Mouse (Mus musculus) ES-E14 (cell line): ENCODE results near the gene Tmem135. TPM values are rescaled to one million over a fixed set of nuclear protein-coding genes. Genes with fewer than 3 reads are reported as not detected.

ENCODE experiments used
- DNase-seq: peaks from one replicate; pipeline ENCODE4 v3.0.0-alpha.2; 2013; ENCODE audit warnings: low read depth, low spot score
- H3K27ac ChIP-seq: 2 replicates; pipeline ENCODE4 v1.5.1; 2012; ENCODE audit warnings: low read depth, mild to moderate bottlenecking, low read length, moderate library complexity, mixed read lengths; ENCODE audit not compliant: poor library complexity, insufficient read depth, severe bottlenecking
- H3K36me3 ChIP-seq: 2 replicates; pipeline ENCODE4 v1.6.1; 2012; ENCODE audit warnings: mild to moderate bottlenecking, low read length, moderate library complexity, mixed read lengths; ENCODE audit not compliant: control insufficient read depth, poor library complexity, insufficient read depth, severe bottlenecking
- H3K4me1 ChIP-seq, 2 experiments: fragments of 150-350 bp in 1 of 2; sonication (generic) in 1 of 2; 2 replicates each; pipeline ENCODE4 v1.6.1; 2012; ENCODE audit warnings: low read length in 2 of 2, mild to moderate bottlenecking in 1 of 2, mixed read lengths in 1 of 2; ENCODE audit not compliant: control insufficient read depth in 2 of 2, insufficient read depth in 2 of 2, poor library complexity in 1 of 2
- H3K4me3 ChIP-seq, 2 experiments: fragments of 150-350 bp in 1 of 2; sonication (generic) in 1 of 2; 2 replicates each; pipeline ENCODE4 v1.5.1; 2012; ENCODE audit warnings: low read length in 2 of 2, low read depth in 1 of 2, mild to moderate bottlenecking in 1 of 2, mixed read lengths in 1 of 2; ENCODE audit not compliant: insufficient read depth in 1 of 2, poor library complexity in 1 of 2, severe bottlenecking in 1 of 2
- H3K9ac ChIP-seq: 2 replicates; pipeline ENCODE4 v1.6.1; 2012; ENCODE audit warnings: low read depth, mild to moderate bottlenecking, low read length, mixed read lengths; ENCODE audit not compliant: poor library complexity, insufficient read depth, severe bottlenecking
- H3K9me3 ChIP-seq: fragments of 150-350 bp; sonication (generic); 2 replicates; pipeline ENCODE4 v1.6.1; 2012; ENCODE audit warnings: low read depth, mild to moderate bottlenecking, low read length; ENCODE audit not compliant: control insufficient read depth, insufficient read depth
- CHD2 ChIP-seq: IDR thresholded peaks from 2 replicates; pipeline ENCODE4 v1.6.1; 2014; ENCODE audit warnings: mild to moderate bottlenecking, low read depth, low read length, inconsistent platforms
- HCFC1 ChIP-seq: IDR thresholded peaks from 2 replicates; pipeline ENCODE4 v1.6.1; 2012; ENCODE audit warnings: low read length, inconsistent platforms, borderline replicate concordance; ENCODE audit not compliant: insufficient read depth
- MAFK ChIP-seq: IDR thresholded peaks from 2 replicates; pipeline ENCODE4 v1.6.1; 2014; ENCODE audit warnings: mild to moderate bottlenecking, low read depth, low read length, inconsistent platforms; ENCODE audit not compliant: insufficient read depth
- ZC3H11A ChIP-seq: IDR thresholded peaks from 2 replicates; pipeline ENCODE4 v1.6.1; 2012; ENCODE audit warnings: low read depth, mild to moderate bottlenecking, inconsistent platforms, low read length, borderline replicate concordance
- ZNF384 ChIP-seq: IDR thresholded peaks from 2 replicates; pipeline ENCODE4 v1.6.1; 2012; ENCODE audit warnings: low read depth, low read length, inconsistent platforms
- in situ Hi-C, 2 experiments: fragments of 600-800 bp; cut with MboI; formaldehyde crosslinking; loops; one replicate each; pipeline ENCODE4 v1.15.1; 2025; ENCODE audit warnings: low sequenced_read_pairs in 2 of 2, inconsistent platforms in 1 of 2; ENCODE audit not compliant: unreplicated experiment in 2 of 2
- total RNA-seq: library from RNA; depleted of rRNA; stranded (reverse); fragments of 300-350 nt; gene quantifications from 2 replicates; pipeline ENCODE4 v1.2.3, GENCODE M21; 2012

Gene Tmem135
- total RNA-seq, 1 experiment = 19.0 TPM

- H3K36me3 ChIP-seq = no peaks in the 10 kb centered on the region
These were observed 152.1 kb downstream of the Tmem135 start for GRCm38 (mm10) chr7:89251880-89252453.

DNA sequence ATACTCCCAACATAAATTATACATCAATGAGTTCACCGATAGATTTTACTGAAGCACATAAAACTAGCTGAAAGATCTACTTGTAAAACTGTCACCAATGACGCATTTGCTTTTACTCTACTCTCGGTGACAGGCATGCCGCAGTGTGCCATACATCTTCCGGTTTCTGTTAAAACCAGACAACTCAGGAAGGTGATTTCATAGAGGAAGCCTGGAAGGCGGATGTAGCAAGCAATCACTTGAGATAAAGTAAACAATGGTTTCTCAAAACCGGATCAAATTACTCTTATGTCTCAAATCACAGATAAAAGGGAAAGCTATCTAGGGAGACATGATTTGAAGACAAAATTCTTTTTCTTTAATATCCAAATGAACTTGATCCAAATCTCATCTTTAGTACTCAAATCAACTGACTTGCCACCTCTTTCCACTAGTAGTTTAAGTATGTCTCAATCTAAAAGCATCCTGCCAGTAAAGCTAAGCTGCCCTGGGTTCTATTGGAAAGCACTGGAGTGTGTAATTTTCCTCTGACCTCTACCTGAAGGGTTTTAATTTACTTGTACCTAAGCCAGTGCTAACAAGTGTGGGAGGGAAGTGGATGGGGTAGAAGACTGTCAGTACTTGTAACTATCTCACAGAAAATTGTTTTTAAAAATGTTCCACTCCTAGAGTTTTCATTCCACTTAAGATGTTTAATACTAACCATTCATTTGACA, 155.7 kb downstream of the Tmem135 start:
- H3K36me3 ChIP-seq = no peaks in the 10 kb centered on the region
- H3K4me1 ChIP-seq = no peaks in the 10 kb centered on the region
- H3K27ac ChIP-seq = no peak overlapping the region
- no peak overlapping the region for H3K9ac ChIP-seq
- no peak for DNase-seq
- H3K4me3 ChIP-seq = no peak overlapping the region
- in situ Hi-C loops = no loop called here
- TF ChIP-seq CHD2 = no peak
- TF ChIP-seq ZC3H11A = no peak
- no peak for TF ChIP-seq ZNF384
- no peaks in the 10 kb centered on the region for H3K9me3 ChIP-seq

More at GRCm38 (mm10) chr7:89251880-89252453, 152.1 kb downstream of the Tmem135 start:
- H3K9ac ChIP-seq = no peak overlapping the region
- H3K4me1 ChIP-seq = no peaks in the 10 kb centered on the region
- in situ Hi-C loops = no loop called here
- TF ChIP-seq MAFK (no peak), ZC3H11A (no peak), HCFC1 (no peak), CHD2 (no peak), ZNF384 (no peak)
- no peaks in the 10 kb centered on the region for H3K9me3 ChIP-seq
- no peak overlapping the region for H3K4me3 ChIP-seq
- no peak overlapping the region for H3K27ac ChIP-seq
- DNase-seq = no peak

DNA sequence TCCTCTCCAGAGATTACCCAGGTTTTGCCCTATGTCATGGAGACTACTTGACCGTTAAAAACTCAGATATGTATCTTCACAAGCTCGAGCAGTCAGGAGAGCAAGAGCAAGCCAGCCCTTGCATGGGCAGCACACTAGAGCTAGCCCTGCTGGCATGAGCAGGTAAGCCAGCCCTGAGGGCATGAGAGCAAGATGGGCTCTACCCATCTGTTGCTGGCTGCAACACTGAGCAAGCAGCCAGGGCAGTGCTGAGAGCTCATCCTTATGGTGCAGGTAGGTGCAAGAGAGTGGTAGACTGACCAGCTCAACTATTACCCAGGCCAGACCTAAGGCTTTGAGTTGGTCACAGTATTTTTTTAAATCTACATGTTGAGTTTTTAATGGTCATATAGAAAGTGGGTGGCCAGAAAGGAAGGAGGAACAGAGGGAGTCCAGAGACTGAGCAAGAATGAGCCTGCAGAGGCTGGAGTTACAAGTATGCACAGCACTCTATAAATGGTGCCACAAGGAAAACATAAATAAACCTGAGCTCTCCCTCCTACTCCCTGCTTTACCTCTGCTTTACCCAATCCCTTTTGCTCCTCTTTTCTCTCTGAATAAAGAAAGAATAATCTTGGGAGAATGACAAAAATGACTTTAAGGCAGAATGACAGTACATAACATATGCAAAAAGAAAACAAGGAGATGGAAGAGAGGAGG, 156.9 kb downstream of the Tmem135 start:
- no peak for TF ChIP-seq ZNF384
- Histone ChIP-seq H3K9me3 (no peaks in the 10 kb centered on the region), H3K36me3 (no peaks in the 10 kb centered on the region), H3K4me3 (no peak overlapping the region), H3K4me1 (no peaks in the 10 kb centered on the region), H3K27ac (peak overlapping the region; percentile 47; the same call in 1 of the 2 replicates), H3K9ac (no peak overlapping the region)
- DNase-seq = no peak
- in situ Hi-C loops = no loop called here

DNA sequence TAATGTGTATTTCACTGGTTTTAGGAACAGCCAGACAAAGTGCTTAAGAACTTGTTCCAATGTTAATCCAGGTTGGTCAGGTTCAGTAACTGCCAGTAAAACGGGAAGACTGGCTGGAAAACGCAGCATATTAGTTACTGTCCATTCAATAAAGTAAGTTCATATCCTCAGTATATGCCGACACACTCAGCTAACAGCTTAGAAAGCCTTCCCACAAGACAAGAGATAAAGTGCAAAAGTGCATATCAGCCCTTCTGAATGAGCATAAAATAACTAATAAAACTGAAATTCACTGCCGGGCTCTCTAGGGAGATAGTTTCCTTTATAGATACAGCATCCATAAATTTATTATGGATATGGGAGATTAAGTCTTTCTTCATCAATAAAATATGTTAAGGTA, 161.5 kb downstream of the Tmem135 start:
- in situ Hi-C loops = no loop called here
- TF ChIP-seq CHD2 (no peak), HCFC1 (no peak), ZNF384 (no peak), MAFK (no peak), ZC3H11A (no peak)
- DNase-seq = no peak
- H3K4me3 ChIP-seq = no peak overlapping the region
- no peaks in the 10 kb centered on the region for H3K9me3 ChIP-seq
- no peak overlapping the region for H3K9ac ChIP-seq
- no peak overlapping the region for H3K27ac ChIP-seq
- no peaks in the 10 kb centered on the region for H3K36me3 ChIP-seq
- H3K4me1 ChIP-seq = no peaks in the 10 kb centered on the region
